Mouse (Mus musculus) layer of hippocampus, postnatal 14 days (tissue): ENCODE data around the gene Ube2l3. TPM values are rescaled to one million over a fixed set of nuclear protein-coding genes. Genes with fewer than 3 reads are reported as not detected.
"Not testable (repeated sequence)": the region's sequence is repeated elsewhere in the genome, so short reads cannot be mapped to it uniquely, and the experiment has no call there.

Experiments
- DNase-seq, 2 experiments: peaks; one replicate each; pipeline ENCODE4 v3.0.0; 2021 to 2022; ENCODE audit warnings: low spot score in 2 of 2, mixed read lengths in 1 of 2
- long read RNA-seq, 2 experiments: library from polyadenylated mRNA; stranded (forward); transcript quantifications; one replicate each; pipeline ENCODE4 v2.0.0; 2021
- total RNA-seq, 2 experiments: library from RNA; stranded (reverse); gene quantifications; 2 replicates each; pipeline ENCODE4 v1.2.3; 2021

Ube2l3 gene
- 100 to 1,000 TPM; 157 to 159 TPM for total RNA-seq
- long read RNA-seq, experiment 1, transcript Ube2l3-201 (4 exons, 2,609 nt): major isoform, 53 of 92 reads
- long read RNA-seq, experiment 1, partial matches to known transcripts: 25 of 92 reads
- long read RNA-seq, experiment 1, other reads (novel, unspliced or antisense): 10 of 92 reads
- long read RNA-seq, experiment 2, transcript Ube2l3-201 (4 exons, 2,609 nt): major isoform, 67 of 117 reads
- long read RNA-seq, experiment 2, partial matches to known transcripts: 33 of 117 reads
- long read RNA-seq, experiment 2, other reads (novel, unspliced or antisense): 13 of 117 reads

GRCm38 (mm10) chr16:17202549-17202948 lies at the start of gene Ube2l3:
Ube2l3 (minus strand) TSS chr16:17202649.
- no peak for DNase-seq

GRCm38 (mm10) chr16:17251539-17251938 lies 49.1 kb upstream of the Ube2l3 start:
- peak; percentile 33 to 34 for DNase-seq

GRCm38 (mm10) chr16:17249135-17249534 lies 46.7 kb upstream of the Ube2l3 start:
- DNase-seq: no peak

GRCm38 (mm10) chr16:17247727-17248126 lies 45.3 kb upstream of the Ube2l3 start:
- DNase-seq: no peak

GRCm38 (mm10) chr16:17244996-17245395 lies 42.5 kb upstream of the Ube2l3 start:
- no peak for DNase-seq

GRCm38 (mm10) chr16:17243731-17244130 lies 41.3 kb upstream of the Ube2l3 start:
- DNase-seq: no peak

GRCm38 (mm10) chr16:17239409-17239808 lies 37.0 kb upstream of the Ube2l3 start:
- no peak for DNase-seq

- DNase-seq: no peak
Observed at GRCm38 (mm10) chr16:17237634-17238033, 35.2 kb upstream of the Ube2l3 start.

GRCm38 (mm10) chr16:17234916-17235665 lies 32.6 kb upstream of the Ube2l3 start:
- DNase-seq: peak in 1 of 2 experiments; percentile 34

- no peak for DNase-seq
Observed at GRCm38 (mm10) chr16:17234499-17234895, 32.0 kb upstream of the Ube2l3 start.

GRCm38 (mm10) chr16:17233702-17234498 lies 31.5 kb upstream of the Ube2l3 start:
- peak; percentile 43 to 55 for DNase-seq

- DNase-seq: peak; percentile 88 to 94
Observed at GRCm38 (mm10) chr16:17232794-17233701, 30.6 kb upstream of the Ube2l3 start, which contains the start of gene Hic2. Hic2 (plus strand) TSS chr16:17233572.

GRCm38 (mm10) chr16:17231523-17231922 lies 29.1 kb upstream of the Ube2l3 start:
- DNase-seq: not testable (repeated sequence)

- DNase-seq: no peak
Observed at GRCm38 (mm10) chr16:17226496-17226895, 24.0 kb upstream of the Ube2l3 start.

- no peak for DNase-seq
Observed at GRCm38 (mm10) chr16:17225584-17225983, 23.1 kb upstream of the Ube2l3 start.

- peak; percentile 91 to 95 for DNase-seq
Observed at GRCm38 (mm10) chr16:17222197-17222596, 19.7 kb upstream of the Ube2l3 start.

- DNase-seq: no peak
Observed at GRCm38 (mm10) chr16:17220127-17220733, 17.8 kb upstream of the Ube2l3 start.

- DNase-seq: no peak
Observed at GRCm38 (mm10) chr16:17216934-17217633, 14.6 kb upstream of the Ube2l3 start.
